Mouse (Mus musculus) thymus, adult 2 months (tissue): ENCODE measurements around the gene Borcs7. TPM values are rescaled to one million over a fixed set of nuclear protein-coding genes. Genes with fewer than 3 reads are reported as not detected.
A peak's percentile ranks its signal among the peaks of the same experiment; 100 is the strongest.

ENCODE experiments used
- DNase-seq: peaks from one replicate; pipeline ENCODE4 v3.0.0; 2021
- H3K27ac ChIP-seq: fragments of 200-500 bp; 2 replicates; pipeline ENCODE4 v1.5.1; 2012; ENCODE audit warnings: low read length, control low read depth; ENCODE audit not compliant: control insufficient read depth, insufficient read depth
- H3K27me3 ChIP-seq: fragments of 200-500 bp; 2 replicates; pipeline ENCODE4 v1.6.1; 2012; ENCODE audit warnings: mild to moderate bottlenecking, low read length, moderate library complexity, mixed read lengths; ENCODE audit not compliant: control insufficient read depth, insufficient read depth
- H3K36me3 ChIP-seq: fragments of 200-500 bp; 2 replicates; pipeline ENCODE4 v1.6.1; 2012; ENCODE audit warnings: mild to moderate bottlenecking, low read length, moderate library complexity; ENCODE audit not compliant: control insufficient read depth, insufficient read depth
- H3K4me1 ChIP-seq: fragments of 200-500 bp; replicated peaks from 2 replicates; pipeline ENCODE4 v1.6.1; 2012; ENCODE audit warnings: low read length; ENCODE audit not compliant: control insufficient read depth, insufficient read depth
- H3K4me3 ChIP-seq: fragments of 200-500 bp; 2 replicates; pipeline ENCODE4 v1.5.1; 2012; ENCODE audit warnings: mild to moderate bottlenecking, low read length, control low read depth, moderate library complexity; ENCODE audit not compliant: control insufficient read depth, insufficient read depth
- CTCF ChIP-seq: fragments of 200-500 bp; IDR thresholded peaks from 2 replicates; pipeline ENCODE4 v1.5.1; 2012; ENCODE audit warnings: mild to moderate bottlenecking, control low read depth, low read length, moderate library complexity, borderline replicate concordance; ENCODE audit not compliant: control insufficient read depth, poor library complexity, insufficient read depth; ENCODE audit errors: extremely low read depth
- POLR2A ChIP-seq: fragments of 200-500 bp; IDR thresholded peaks from 2 replicates; pipeline ENCODE4 v1.6.1; 2012; ENCODE audit warnings: mild to moderate bottlenecking, low read length, control low read depth, moderate library complexity; ENCODE audit not compliant: control insufficient read depth, poor library complexity, insufficient read depth; ENCODE audit errors: extremely low read depth
- WGBS: fragments of 180-500 bp; shearing (Covaris S2); methylation state at CpG from one replicate; pipeline ENCODE4 v1.1.7; 2018; 5-methylcytosine and 5-hydroxymethylcytosine counted together
- polyA plus RNA-seq: library from polyadenylated mRNA; depleted of rRNA; stranded (reverse); fragments of >200 nt; gene quantifications from 2 replicates; pipeline ENCODE4 v1.2.3, GENCODE M21; 2012

The Borcs7 gene
- polyA plus RNA-seq, 1 experiment = 4.4 TPM

DNA sequence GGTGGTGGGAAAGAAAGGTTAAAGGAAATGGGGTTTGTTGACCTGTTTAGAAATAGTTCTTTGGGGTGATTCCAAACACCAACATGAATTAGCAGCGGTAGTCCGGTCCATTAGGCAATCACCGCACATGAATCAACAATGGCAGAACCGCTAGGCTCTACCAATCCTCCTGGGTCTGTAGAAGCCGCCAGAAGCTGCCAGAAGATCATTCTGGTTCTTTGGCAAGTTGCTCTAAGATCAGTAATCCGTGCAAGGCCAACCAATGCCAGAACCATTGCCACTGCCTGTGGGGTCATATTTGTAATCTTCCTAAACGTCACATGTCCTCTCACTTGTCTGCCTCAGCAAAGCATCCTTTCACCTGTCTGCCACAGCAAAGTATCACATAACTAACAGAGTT lies 7.2 kb downstream of the Borcs7 start:
- Histone ChIP-seq H3K4me3 (no peak overlapping the region), H3K27me3 (no peaks in the 10 kb centered on the region), H3K27ac (no peak overlapping the region), H3K36me3 (no peaks in the 10 kb centered on the region), H3K4me1 (peaks cover 13% of the 10 kb centered on the region)
- DNase-seq = no peak
- 97% methylated on average over 7 of the region's 7 CpGs for WGBS
- TF ChIP-seq POLR2A = no peak
- no peak for TF ChIP-seq CTCF

DNA sequence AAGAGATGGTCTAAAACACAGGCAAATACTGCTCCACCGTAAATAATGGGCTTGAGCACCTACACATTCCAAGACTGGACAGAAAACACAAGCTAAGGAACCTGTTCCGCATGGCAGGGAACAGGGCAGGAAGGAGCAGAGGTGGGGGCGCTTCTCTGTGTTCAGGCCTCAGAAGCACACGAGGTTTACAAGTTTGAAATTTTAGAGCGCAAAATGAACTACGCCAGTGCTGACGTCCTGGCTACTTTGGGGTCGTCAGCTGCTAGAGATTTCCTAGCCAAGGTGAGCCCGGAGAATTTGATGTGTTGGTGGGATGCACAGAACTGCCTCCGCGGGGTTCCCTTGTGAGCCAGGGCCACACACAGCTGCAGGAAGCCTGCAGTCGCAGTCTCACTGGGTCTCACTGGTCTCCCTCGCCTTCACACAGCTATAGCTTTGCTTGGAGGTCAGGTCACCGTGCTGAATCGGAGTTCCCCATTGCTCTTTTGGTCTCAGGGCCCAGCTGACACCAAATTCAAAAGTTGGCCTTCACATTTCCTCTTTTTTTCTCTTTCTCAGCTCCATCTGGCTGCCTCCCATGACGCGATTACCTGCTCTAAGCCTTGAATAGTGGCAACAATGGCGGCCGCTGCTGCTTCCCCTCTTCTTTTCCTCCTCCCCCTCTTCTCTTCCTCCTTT lies 8.3 kb downstream of the Borcs7 start:
- Histone ChIP-seq H3K36me3 (no peaks in the 10 kb centered on the region), H3K4me3 (peak overlapping the region; percentile 13; the same call in 1 of the 2 replicates), H3K4me1 (peaks cover 13% of the 10 kb centered on the region), H3K27ac (no peak overlapping the region), H3K27me3 (no peaks in the 10 kb centered on the region)
- TF ChIP-seq CTCF = no peak
- TF ChIP-seq POLR2A = no peak
- WGBS = 47% methylated on average over 19 of the region's 19 CpGs
- no peak for DNase-seq

DNA sequence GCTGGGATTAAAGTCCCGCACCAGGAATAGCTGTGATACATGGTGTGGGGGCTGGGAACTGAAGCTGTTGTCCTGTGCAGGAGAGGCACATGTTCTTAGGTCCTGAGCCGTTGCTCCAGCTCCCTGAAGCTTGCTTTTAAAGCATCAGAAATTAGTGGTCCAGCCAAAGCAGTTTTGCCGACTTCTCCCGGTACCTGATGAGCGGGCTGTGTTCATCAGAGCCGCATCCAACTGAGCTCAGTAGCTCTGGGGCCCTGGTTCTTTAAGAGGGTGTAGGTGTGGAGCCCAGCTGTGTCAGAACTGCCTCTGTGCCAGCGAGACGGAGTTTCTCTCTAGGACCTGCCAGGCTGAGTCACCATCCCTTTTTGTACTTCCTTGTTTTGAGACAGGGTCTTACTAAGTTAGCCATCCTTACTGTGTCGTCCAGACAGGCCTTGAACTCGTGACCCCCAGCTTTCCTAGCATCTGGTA lies 9.3 kb downstream of the Borcs7 start:
- Histone ChIP-seq H3K27ac (no peak overlapping the region), H3K4me1 (peaks cover 13% of the 10 kb centered on the region), H3K27me3 (no peaks in the 10 kb centered on the region), H3K4me3 (no peak overlapping the region), H3K36me3 (no peaks in the 10 kb centered on the region)
- WGBS = 55% methylated on average over 10 of the region's 10 CpGs
- TF ChIP-seq POLR2A (no peak), CTCF (peak; percentile 13; the same call in 1 of the 2 replicates)
- DNase-seq = no peak

DNA sequence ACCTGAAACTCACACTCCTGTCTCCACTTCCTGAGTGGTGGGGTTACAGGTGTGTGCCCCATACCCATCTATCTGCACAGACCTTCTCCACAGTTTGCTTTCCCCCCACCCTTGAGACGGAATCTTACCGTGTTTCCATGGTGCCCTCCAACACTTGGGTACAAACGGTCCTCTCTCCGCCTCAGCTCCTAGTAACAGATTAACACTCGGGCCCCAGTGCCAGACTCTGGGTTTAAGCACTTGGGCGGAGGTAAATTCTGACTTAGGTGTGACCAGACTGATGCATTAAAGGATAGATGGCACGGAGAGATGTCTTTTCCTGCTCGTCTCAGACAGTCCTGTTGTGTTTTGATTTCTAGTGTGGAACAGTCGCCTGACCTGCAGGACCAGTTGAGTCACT lies 11.4 kb downstream of the Borcs7 start:
- Histone ChIP-seq H3K4me3 (no peak overlapping the region), H3K27me3 (no peaks in the 10 kb centered on the region), H3K36me3 (no peaks in the 10 kb centered on the region), H3K27ac (no peak overlapping the region), H3K4me1 (peaks cover 19% of the 10 kb centered on the region)
- TF ChIP-seq POLR2A = no peak
- no peak for TF ChIP-seq CTCF
- DNase-seq = no peak
- 93% methylated on average over 9 of the region's 9 CpGs for WGBS

DNA sequence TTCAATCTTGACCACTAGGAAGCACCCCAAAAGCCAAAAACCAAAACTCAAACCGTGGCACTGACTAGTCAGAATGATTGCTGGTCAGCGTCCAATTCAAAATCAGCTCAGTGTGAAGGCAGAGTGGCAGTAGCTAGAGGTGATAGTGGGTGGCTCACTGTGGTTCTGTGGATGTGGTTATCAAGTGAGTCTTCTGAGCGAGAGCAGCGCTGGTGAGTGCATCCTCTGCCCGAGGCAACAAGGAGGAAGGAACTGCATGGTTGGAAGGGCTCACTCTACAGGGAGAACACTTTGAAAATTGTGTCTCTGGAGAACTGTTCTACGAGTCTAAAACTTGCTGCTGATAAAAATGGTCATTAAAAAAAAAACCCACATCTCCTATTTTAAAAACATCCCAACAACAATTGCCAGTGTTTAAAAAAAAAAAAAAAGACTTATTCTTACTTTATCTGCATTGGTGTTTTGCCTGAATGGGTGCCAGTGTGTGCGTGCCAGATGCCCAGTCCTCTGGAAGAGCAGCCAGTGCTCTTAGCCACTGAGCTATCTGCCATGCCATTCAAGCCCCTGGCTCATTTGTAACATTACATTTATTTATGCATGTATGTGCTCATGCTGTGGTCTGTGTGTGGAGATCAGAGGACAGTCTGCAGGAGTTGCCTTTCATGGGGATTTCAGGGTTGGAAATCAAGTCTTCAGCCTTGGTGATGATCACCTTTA lies 16.2 kb downstream of the Borcs7 start:
- Histone ChIP-seq H3K27ac (no peak overlapping the region), H3K4me1 (peaks cover 16% of the 10 kb centered on the region), H3K4me3 (no peak overlapping the region), H3K36me3 (no peaks in the 10 kb centered on the region), H3K27me3 (no peaks in the 10 kb centered on the region)
- WGBS = 14% methylated on average over 7 of the region's 7 CpGs
- peak; percentile 19 for DNase-seq
- TF ChIP-seq CTCF (no peak), POLR2A (no peak)

DNA sequence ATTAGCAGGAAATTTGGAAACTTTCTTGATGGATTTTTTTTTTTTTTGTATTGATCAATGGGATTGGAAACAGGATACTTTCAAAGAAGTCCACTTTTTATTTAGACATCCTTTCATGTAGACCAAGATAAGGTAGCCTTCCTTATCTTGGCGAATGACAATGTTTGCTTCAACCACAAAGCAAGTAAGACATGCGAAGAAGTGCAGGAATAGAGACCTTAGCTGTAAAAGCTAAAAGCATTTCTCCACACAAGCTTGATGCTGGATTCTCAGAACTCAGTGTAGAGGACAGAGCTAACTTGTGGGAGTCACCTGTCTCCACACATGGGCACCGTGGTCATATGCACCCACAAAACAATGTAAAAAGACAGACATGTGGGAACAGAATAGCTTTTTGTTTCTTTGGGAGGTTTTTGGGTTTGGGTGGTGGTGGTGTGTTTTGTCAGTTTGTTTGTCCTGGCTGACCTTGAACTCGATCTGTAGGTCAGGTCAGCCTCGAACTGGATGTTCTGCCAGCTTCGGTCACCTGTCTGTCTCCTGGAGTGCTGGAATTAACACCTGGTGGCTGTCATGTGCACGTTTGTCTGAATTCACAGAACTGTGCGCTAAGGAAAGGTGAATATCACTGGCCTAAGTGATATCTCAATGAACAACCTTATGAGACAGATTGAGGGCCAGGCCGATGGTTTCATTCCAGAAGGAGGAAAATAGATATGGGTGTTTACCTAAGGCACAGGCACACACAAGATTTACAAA lies 17.0 kb downstream of the Borcs7 start:
- DNase-seq = no peak
- Histone ChIP-seq H3K4me1 (peaks cover 16% of the 10 kb centered on the region), H3K4me3 (no peak overlapping the region), H3K27ac (no peak overlapping the region), H3K36me3 (no peaks in the 10 kb centered on the region), H3K27me3 (no peaks in the 10 kb centered on the region)
- 82% methylated on average over 9 of the region's 9 CpGs for WGBS
- TF ChIP-seq POLR2A (no peak), CTCF (no peak)
